Mouse (Mus musculus) hindbrain, embryonic 14.5 days (tissue): ENCODE results near the gene Lhfpl3. TPM values are rescaled to one million over a fixed set of nuclear protein-coding genes. Genes with fewer than 3 reads are reported as not detected.
A peak's percentile ranks its signal among the peaks of the same experiment; 100 is the strongest.

Experiments
- ATAC-seq: fragments of 200-750 bp; cut with Nextera tagmentation; 2 replicates; pipeline ENCODE4 v1.8.0; 2017; ENCODE audit warnings: moderate number of reproducible peaks, mild to moderate bottlenecking, moderate TSS enrichment, moderate library complexity; ENCODE audit not compliant: low FRiP score
- DNase-seq: peaks from one replicate; pipeline ENCODE4 v3.0.0-alpha.2; 2015; ENCODE audit warnings: low spot score
- H3K27ac ChIP-seq: fragments of 300-500 bp; sonication (generic); 2 replicates; pipeline ENCODE4 v1.5.1; 2014; ENCODE audit warnings: mild to moderate bottlenecking, moderate library complexity
- H3K27me3 ChIP-seq: fragments of 300-500 bp; sonication (generic); 2 replicates; pipeline ENCODE4 v1.6.1; 2014; ENCODE audit warnings: mild to moderate bottlenecking, low read length, mixed read lengths; ENCODE audit not compliant: control insufficient read depth, insufficient read depth
- H3K36me3 ChIP-seq: fragments of 300-500 bp; sonication (generic); replicated peaks from 2 replicates; pipeline ENCODE4 v1.6.1; 2014; ENCODE audit not compliant: control insufficient read depth, insufficient read depth
- H3K4me1 ChIP-seq: fragments of 300-500 bp; sonication (generic); replicated peaks from 2 replicates; pipeline ENCODE4 v1.6.1; 2014; ENCODE audit warnings: antibody characterized with exemption, low read length, mixed read lengths; ENCODE audit not compliant: control insufficient read depth, insufficient read depth
- H3K4me2 ChIP-seq: fragments of 300-500 bp; sonication (generic); replicated peaks from 2 replicates; pipeline ENCODE4 v1.6.1; 2014; ENCODE audit warnings: mild to moderate bottlenecking, moderate library complexity
- H3K4me3 ChIP-seq: fragments of 300-500 bp; sonication (generic); replicated peaks from 2 replicates; pipeline ENCODE4 v1.5.1; 2014; ENCODE audit warnings: mild to moderate bottlenecking, low read length
- H3K9ac ChIP-seq: fragments of 300-500 bp; sonication (generic); 2 replicates; pipeline ENCODE4 v1.6.1; 2014
- H3K9me3 ChIP-seq: fragments of 300-500 bp; sonication (generic); 2 replicates; pipeline ENCODE4 v1.6.1; 2016; ENCODE audit warnings: low read length; ENCODE audit not compliant: control insufficient read depth
- WGBS: fragments of 180-500 bp; shearing (Covaris S2); extraction: QIAGEN DNeasy Blood & Tissue Kit; methylation state at CpG from one replicate; pipeline ENCODE4 v1.1.7; 2014; 5-methylcytosine and 5-hydroxymethylcytosine counted together
- polyA plus RNA-seq: library from polyadenylated mRNA; unstranded; fragments of >200 nt; fragmentation: Nextera tagmentation; extraction: Ambion mirVana; gene quantifications from 2 replicates; pipeline ENCODE4 v1.2.1, GENCODE M21; 2014

The Lhfpl3 gene
- polyA plus RNA-seq, 1 experiment from 2014 or later = 23.9 TPM

DNA sequence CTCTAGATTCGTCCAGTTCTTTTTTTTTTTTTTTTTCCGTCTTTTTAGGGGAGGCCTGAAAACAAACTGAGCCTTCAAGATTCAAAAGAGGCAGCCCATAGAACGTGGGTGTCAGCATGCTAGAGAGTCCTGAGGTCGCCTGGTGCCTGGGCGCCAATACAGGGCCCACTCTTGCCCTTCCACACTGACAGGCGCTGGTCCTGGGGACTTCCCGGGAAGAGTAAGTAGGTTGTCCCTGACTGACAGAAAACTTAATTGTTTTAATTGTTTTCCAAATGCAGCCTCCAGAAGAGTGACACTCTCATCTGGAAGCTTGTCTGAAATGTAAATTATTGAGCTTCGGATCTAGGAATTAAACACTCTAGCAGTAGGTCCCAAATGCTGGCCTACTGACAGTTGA lies 479.8 kb downstream of the Lhfpl3 start:
- H3K27ac ChIP-seq = no peak overlapping the region
- H3K4me2 ChIP-seq = peak overlapping the region; percentile 59
- WGBS = 25% methylated on average over 8 of the region's 8 CpGs
- no peaks in the 10 kb centered on the region for H3K9me3 ChIP-seq
- H3K4me1 ChIP-seq = 0 out of 2 replicates have a peak, but pooled peaks cover 4% of the 10 kb centered on the region
- no peak overlapping the region; the same call in 1 of the 2 replicates for H3K9ac ChIP-seq
- no peak overlapping the region for H3K4me3 ChIP-seq
- DNase-seq (no peak), ATAC-seq (no peak)
- H3K27me3 ChIP-seq = no peaks in the 10 kb centered on the region
- no peaks in the 10 kb centered on the region for H3K36me3 ChIP-seq

DNA sequence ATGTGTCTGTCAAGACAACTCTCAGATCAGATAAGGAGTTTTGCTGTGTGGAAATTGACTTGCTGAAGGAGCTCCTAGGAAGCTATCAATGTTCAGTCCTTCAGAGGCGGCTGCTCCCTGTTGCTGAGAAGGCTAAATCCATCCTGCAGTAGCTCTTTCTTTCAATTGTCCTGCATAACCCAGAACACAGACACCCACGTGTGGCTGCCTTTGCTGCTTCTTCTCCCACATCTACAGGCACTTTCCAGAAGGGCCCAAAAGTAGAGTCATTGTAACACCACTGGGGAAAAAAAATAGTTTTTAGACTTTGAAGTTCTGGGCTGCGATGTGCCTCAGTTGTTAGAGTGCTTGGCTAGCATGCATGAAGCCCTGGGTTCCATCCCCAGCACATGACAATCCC lies 480.9 kb downstream of the Lhfpl3 start:
- 76% methylated on average over 3 of the region's 3 CpGs for whole genome bisulfite sequencing
- no peak overlapping the region for H3K4me2 ChIP-seq
- no peak overlapping the region for H3K4me3 ChIP-seq
- H3K27ac ChIP-seq = no peak overlapping the region
- H3K27me3 ChIP-seq = no peaks in the 10 kb centered on the region
- H3K9ac ChIP-seq = no peak overlapping the region
- H3K9me3 ChIP-seq = no peaks in the 10 kb centered on the region
- ATAC-seq = no peak
- H3K4me1 ChIP-seq = 0 out of 2 replicates have a peak, but pooled peaks cover 4% of the 10 kb centered on the region
- no peaks in the 10 kb centered on the region for H3K36me3 ChIP-seq
- no peak for DNase-seq

GRCm38 (mm10) chr5:23246974-23247373 lies 501.1 kb downstream of the Lhfpl3 start:
- no peak overlapping the region for H3K27ac ChIP-seq
- H3K4me1 ChIP-seq = no peaks in the 10 kb centered on the region; the same call in none of the 2 replicates
- H3K36me3 ChIP-seq = no peaks in the 10 kb centered on the region
- WGBS = 42% methylated on average over 4 of the region's 4 CpGs
- no peak overlapping the region for H3K9ac ChIP-seq
- ATAC-seq = no peak
- H3K9me3 ChIP-seq = no peaks in the 10 kb centered on the region
- peak; percentile 56 for DNase-seq
- no peaks in the 10 kb centered on the region for H3K27me3 ChIP-seq
- no peak overlapping the region for H3K4me3 ChIP-seq
- no peak overlapping the region for H3K4me2 ChIP-seq

GRCm38 (mm10) chr5:23247784-23248183 lies 501.9 kb downstream of the Lhfpl3 start:
- H3K27ac ChIP-seq = no peak overlapping the region
- H3K9ac ChIP-seq = no peak overlapping the region
- WGBS = 78% methylated on average over 1 of the region's 1 CpGs
- H3K4me1 ChIP-seq = no peaks in the 10 kb centered on the region; the same call in none of the 2 replicates
- DNase-seq = no peak
- no peak overlapping the region for H3K4me2 ChIP-seq
- ATAC-seq = no peak
- no peaks in the 10 kb centered on the region for H3K27me3 ChIP-seq
- no peak overlapping the region for H3K4me3 ChIP-seq
- no peaks in the 10 kb centered on the region for H3K36me3 ChIP-seq
- H3K9me3 ChIP-seq = no peaks in the 10 kb centered on the region

- H3K4me3 ChIP-seq = no peak overlapping the region
- DNase-seq (no peak), ATAC-seq (no peak)
- no peak overlapping the region for H3K27ac ChIP-seq
- no peaks in the 10 kb centered on the region for H3K36me3 ChIP-seq
- H3K9me3 ChIP-seq = no peaks in the 10 kb centered on the region
- no peak overlapping the region for H3K4me2 ChIP-seq
- H3K4me1 ChIP-seq = no peaks in the 10 kb centered on the region; the same call in none of the 2 replicates
- H3K27me3 ChIP-seq = no peaks in the 10 kb centered on the region
- no peak overlapping the region for H3K9ac ChIP-seq
Observed at GRCm38 (mm10) chr5:23248303-23248702, 502.4 kb downstream of the Lhfpl3 start.

- WGBS = 63% methylated on average over 9 of the region's 9 CpGs
- H3K4me2 ChIP-seq = no peak overlapping the region
- no peak overlapping the region for H3K4me3 ChIP-seq
- DNase-seq (no peak), ATAC-seq (no peak)
- no peaks in the 10 kb centered on the region for H3K36me3 ChIP-seq
- no peaks in the 10 kb centered on the region; the same call in none of the 2 replicates for H3K4me1 ChIP-seq
- no peak overlapping the region for H3K27ac ChIP-seq
- H3K27me3 ChIP-seq = no peaks in the 10 kb centered on the region
- H3K9ac ChIP-seq = no peak overlapping the region
- no peaks in the 10 kb centered on the region for H3K9me3 ChIP-seq
Observed at GRCm38 (mm10) chr5:23249896-23250875, 504.3 kb downstream of the Lhfpl3 start.

GRCm38 (mm10) chr5:23251462-23252224 lies 505.8 kb downstream of the Lhfpl3 start:
- no peak overlapping the region for H3K4me2 ChIP-seq
- no peak overlapping the region for H3K4me3 ChIP-seq
- no peak overlapping the region for H3K27ac ChIP-seq
- no peak overlapping the region for H3K9ac ChIP-seq
- H3K4me1 ChIP-seq = no peaks in the 10 kb centered on the region; the same call in none of the 2 replicates
- no peaks in the 10 kb centered on the region for H3K36me3 ChIP-seq
- ATAC-seq (no peak), DNase-seq (no peak)
- WGBS = 46% methylated on average over 12 of the region's 12 CpGs
- H3K9me3 ChIP-seq = no peaks in the 10 kb centered on the region
- H3K27me3 ChIP-seq = no peaks in the 10 kb centered on the region

DNA sequence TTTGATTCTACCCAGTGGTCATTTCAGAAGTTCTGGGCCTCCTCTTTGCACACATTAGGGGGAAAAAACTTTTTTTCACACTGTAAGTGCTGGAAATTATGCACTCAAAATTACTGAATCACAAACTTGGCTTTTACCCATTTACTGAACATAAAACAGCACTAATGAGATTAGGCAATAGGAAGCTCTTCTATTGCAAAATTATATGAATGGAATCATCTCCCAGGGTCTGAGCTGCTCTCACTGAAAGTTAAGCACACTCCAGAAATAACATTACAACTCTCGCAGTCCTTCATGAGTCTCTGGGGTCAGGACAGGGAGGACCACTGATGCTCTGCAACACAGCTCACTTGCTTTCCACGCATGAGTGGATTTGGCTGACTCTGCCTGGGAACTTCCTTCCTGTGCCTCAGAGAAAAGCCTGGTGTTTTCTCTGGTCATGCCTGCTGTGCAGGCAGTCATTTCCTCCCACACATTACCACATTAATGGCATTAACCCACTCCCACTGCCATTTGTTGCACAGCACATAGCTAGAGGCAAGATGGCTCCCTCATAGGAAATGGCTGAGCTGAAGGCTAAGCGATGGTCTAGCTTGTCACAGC lies 510.1 kb downstream of the Lhfpl3 start:
- Histone ChIP-seq H3K4me2 (no peak overlapping the region), H3K9ac (no peak overlapping the region), H3K4me1 (no peaks in the 10 kb centered on the region)

DNA sequence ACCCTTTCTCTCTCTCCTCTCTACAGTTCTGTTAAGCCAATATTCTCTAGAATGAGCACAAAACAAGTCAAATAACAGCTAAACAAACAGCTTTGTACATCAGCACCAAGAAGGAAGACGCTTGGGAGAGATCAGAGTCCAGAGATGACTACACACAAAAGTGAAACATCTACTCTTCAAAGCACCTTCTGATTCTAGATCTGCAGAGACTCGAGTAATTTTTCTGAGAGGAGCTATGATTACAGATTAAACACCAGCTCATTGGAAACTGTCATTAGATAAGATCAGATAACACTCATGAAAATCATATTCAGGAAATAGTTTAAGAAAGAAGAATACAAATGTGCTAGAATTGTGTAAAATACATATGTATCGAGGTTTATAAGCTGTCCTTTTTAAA lies 527.5 kb downstream of the Lhfpl3 start:
- no peak overlapping the region for H3K4me3 ChIP-seq
- no peak overlapping the region for H3K4me2 ChIP-seq
- 89% methylated on average over 3 of the region's 3 CpGs for WGBS

More for the DNA sequence above, 510.1 kb downstream of the Lhfpl3 start:
- 71% methylated on average over 3 of the region's 3 CpGs for WGBS
- no peak for DNase-seq
- Histone ChIP-seq H3K4me3 (no peak overlapping the region), H3K27me3 (no peaks in the 10 kb centered on the region), H3K27ac (no peak overlapping the region), H3K36me3 (no peaks in the 10 kb centered on the region), H3K9me3 (no peaks in the 10 kb centered on the region)
- no peak for ATAC-seq

More for the DNA sequence above, 527.5 kb downstream of the Lhfpl3 start:
- Histone ChIP-seq H3K27ac (no peak overlapping the region), H3K9me3 (no peaks in the 10 kb centered on the region), H3K9ac (no peak overlapping the region), H3K4me1 (no peaks in the 10 kb centered on the region), H3K27me3 (no peaks in the 10 kb centered on the region), H3K36me3 (no peaks in the 10 kb centered on the region)
- DNase-seq (no peak), ATAC-seq (no peak)
